Mouse (Mus musculus): ENCODE measurements around the gene Creb3l2. TPM values are rescaled to one million over a fixed set of nuclear protein-coding genes. Genes with fewer than 3 reads are reported as not detected.

Gene Creb3l2
- polyA plus RNA-seq, 1 experiment: 24.1 TPM

DNA sequence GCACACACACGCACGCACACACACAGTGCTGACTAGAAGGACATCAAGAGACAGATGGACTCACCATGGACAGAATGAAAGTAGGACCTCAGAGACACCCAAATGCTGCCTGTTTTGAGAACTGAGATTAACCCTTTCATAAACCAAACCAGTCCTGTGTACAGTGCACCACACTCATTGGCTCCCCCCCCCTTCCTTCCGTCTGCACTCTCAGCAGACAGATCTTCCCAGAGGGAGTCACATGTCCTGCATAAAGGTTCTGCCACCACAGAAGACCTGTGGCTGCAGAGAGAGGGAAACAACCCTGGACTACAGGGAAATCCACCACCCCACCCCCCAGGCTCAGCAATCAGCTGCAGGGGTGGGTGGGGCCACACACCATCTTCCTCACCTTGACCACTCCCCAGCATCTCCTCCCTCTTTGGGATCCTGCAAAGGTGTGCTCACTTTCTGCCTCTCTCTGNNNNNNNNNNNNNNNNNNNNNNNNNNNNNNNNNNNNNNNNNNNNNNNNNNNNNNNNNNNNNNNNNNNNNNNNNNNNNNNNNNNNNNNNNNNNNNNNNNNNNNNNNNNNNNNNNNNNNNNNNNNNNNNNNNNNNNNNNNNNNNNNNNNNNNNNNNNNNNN is 12.0 kb downstream of the Creb3l2 start:
- H3K4me3 ChIP-seq (replicated peaks; ENCODE audit: extremely low read depth, low read depth, low read length): no peak overlapping the region
- DNase-seq: no peak
- WGBS: 76% methylated on average over 3 of the region's 3 CpGs
- no peak for TF ChIP-seq CTCF (IDR thresholded peaks at IDR 0.05; ENCODE audit: insufficient read depth, low read length)
- no peak for TF ChIP-seq POLR2A (IDR thresholded peaks at IDR 0.05; ENCODE audit: borderline replicate concordance, extremely low read depth, low read depth, low read length)
- H3K4me1 ChIP-seq (ENCODE audit: control insufficient read depth, insufficient read depth, low read length): peaks cover 34% of the 10 kb centered on the region

DNA sequence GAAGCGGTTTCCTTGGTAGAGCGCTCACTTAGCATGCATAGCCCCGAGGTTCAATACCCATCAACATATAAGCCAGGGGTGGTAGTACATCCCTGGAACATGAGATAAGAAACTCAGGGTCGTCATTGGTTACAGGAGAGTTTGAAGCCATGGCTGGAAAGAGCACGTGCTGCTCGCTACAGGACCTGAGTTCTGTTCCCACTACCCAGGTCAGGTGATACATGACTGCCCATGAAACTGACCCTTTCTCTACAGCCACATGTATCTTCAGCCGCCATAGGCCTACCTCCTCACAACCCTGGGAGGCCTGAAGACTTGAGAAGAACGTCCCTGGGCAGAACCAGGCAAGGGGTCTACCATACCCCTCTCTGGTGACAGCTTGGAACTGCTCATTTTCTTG is 13.0 kb downstream of the Creb3l2 start:
- H3K4me3 ChIP-seq (replicated peaks; ENCODE audit: extremely low read depth, low read depth, low read length): no peak overlapping the region
- peaks cover 40% of the 10 kb centered on the region for H3K4me1 ChIP-seq (ENCODE audit: control insufficient read depth, insufficient read depth, low read length)
- TF ChIP-seq CTCF (IDR thresholded peaks at IDR 0.05; ENCODE audit: insufficient read depth, low read length) (no peak), POLR2A (IDR thresholded peaks at IDR 0.05; ENCODE audit: borderline replicate concordance, extremely low read depth, low read depth, low read length) (no peak)
- DNase-seq: no peak
- WGBS: 82% methylated on average over 8 of the region's 8 CpGs

DNA sequence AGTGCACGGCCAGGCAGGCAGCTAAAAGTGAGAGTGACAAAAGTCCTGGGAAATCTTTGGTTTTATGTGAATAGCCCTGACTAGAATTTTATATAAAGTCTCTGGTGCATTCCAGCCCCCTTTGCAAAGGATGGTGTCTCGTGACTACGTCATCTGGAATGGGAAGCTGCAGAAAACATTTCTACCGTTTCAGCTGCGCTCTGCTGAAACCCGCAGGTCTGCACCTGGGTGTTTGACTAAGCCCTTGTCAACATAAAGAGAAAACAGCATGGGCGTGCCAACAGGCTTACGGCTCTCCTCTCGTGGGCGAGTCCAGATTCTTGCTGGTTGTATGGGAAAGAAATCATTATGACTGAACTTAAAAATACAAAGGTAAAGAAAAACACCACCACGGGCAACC is 13.9 kb downstream of the Creb3l2 start:
- 71% methylated on average over 11 of the region's 11 CpGs for WGBS
- TF ChIP-seq POLR2A (IDR thresholded peaks at IDR 0.05; ENCODE audit: borderline replicate concordance, extremely low read depth, low read depth, low read length) (no peak), CTCF (IDR thresholded peaks at IDR 0.05; ENCODE audit: insufficient read depth, low read length) (no peak)
- peaks cover 41% of the 10 kb centered on the region for H3K4me1 ChIP-seq (ENCODE audit: control insufficient read depth, insufficient read depth, low read length)
- DNase-seq: no peak
- no peak overlapping the region for H3K4me3 ChIP-seq (replicated peaks; ENCODE audit: extremely low read depth, low read depth, low read length)

DNA sequence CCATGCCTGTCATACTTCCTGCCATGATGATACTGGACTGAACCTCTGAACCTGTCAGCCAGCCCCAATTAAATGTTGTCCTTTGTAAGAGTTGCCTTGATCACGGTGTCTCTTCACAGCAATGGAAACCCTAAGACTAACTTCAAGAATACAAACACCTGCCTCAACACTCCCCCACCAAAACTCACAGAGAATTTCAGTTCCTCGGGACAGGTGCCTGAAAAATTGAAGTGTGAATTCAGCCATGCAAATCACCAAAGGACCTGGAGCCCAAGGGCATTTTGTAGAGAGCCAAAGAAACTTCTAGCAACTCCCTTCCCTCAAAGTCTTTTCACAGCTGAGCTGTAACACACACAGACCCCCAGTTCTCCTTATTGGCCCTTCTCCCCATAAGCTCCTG is 15.3 kb downstream of the Creb3l2 start:
- 82% methylated on average over 2 of the region's 2 CpGs for WGBS
- peaks cover 41% of the 10 kb centered on the region for H3K4me1 ChIP-seq (ENCODE audit: control insufficient read depth, insufficient read depth, low read length)
- no peak for TF ChIP-seq POLR2A (IDR thresholded peaks at IDR 0.05; ENCODE audit: borderline replicate concordance, extremely low read depth, low read depth, low read length)
- no peak for TF ChIP-seq CTCF (IDR thresholded peaks at IDR 0.05; ENCODE audit: insufficient read depth, low read length)
- H3K4me3 ChIP-seq (replicated peaks; ENCODE audit: extremely low read depth, low read depth, low read length): no peak overlapping the region
- DNase-seq: no peak

DNA sequence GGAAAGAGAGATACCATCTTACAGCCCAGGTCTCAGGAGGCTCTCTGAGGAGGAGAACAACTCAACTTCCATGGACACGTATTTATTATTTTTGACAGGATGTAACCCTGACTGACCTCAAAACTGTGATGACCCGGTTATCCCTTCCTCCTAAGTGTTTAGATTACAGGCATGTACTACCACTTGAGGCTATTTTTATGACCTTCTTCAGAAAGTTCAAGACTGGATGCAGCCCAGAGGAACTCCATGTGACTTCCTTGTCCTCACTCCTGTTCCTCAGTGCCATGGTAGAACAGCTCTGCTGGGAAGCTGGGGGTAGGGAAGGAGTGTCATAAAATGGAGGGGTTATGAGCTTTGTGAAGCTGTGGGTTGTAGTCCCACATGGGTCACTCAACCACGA is 16.1 kb downstream of the Creb3l2 start:
- Histone ChIP-seq H3K4me3 (replicated peaks; ENCODE audit: extremely low read depth, low read depth, low read length) (no peak overlapping the region), H3K4me1 (ENCODE audit: control insufficient read depth, insufficient read depth, low read length) (peaks cover 35% of the 10 kb centered on the region)
- TF ChIP-seq POLR2A (IDR thresholded peaks at IDR 0.05; ENCODE audit: borderline replicate concordance, extremely low read depth, low read depth, low read length) (no peak), CTCF (IDR thresholded peaks at IDR 0.05; ENCODE audit: insufficient read depth, low read length) (no peak)
- WGBS: 26% methylated on average over 3 of the region's 3 CpGs
- DNase-seq: no peak

DNA sequence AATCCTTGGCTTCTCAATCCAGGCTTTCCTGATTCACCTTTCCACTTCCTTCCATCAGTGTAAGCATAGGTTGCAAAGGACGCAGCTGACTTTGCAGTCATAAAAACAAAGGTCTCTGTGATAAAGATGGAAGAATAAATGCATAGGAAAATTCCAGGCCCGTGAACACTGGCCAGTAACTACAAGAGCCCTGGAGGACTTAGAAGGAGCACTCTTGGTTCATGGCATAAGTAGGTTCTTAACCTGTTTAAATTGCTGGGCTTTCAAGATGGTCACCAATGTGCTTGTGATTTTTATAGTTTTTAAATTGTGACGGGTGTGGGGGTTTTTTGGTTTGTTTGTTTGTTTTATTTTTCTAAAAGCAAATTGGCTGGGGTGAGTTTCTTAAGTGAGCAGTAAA is 16.9 kb downstream of the Creb3l2 start:
- no peak for TF ChIP-seq CTCF (IDR thresholded peaks at IDR 0.05; ENCODE audit: insufficient read depth, low read length)
- TF ChIP-seq POLR2A (IDR thresholded peaks at IDR 0.05; ENCODE audit: borderline replicate concordance, extremely low read depth, low read depth, low read length): no peak
- no peak for DNase-seq
- H3K4me1 ChIP-seq (ENCODE audit: control insufficient read depth, insufficient read depth, low read length): peaks cover 31% of the 10 kb centered on the region
- WGBS: 58% methylated on average over 3 of the region's 3 CpGs
- H3K4me3 ChIP-seq (replicated peaks; ENCODE audit: extremely low read depth, low read depth, low read length): no peak overlapping the region

DNA sequence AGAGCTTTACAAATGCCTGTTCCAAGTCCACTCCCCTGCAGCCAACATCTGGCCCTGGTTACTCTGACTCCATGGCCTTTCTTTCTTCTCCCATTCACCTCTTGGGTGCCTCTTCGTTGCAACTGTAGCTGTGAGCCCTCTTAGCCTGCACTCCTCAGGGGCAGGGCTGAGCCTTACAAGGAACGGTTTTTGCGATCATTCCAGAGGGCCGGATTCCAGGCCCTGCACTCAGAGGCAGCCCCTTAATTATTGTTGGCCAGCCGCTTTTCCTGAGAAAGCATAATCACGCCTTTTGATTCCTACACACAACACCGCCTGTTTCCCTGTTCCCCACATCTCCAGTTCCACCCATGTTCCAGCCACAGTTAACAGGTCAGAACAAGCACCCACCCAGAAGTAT is 17.6 kb downstream of the Creb3l2 start:
- no peak overlapping the region for H3K4me3 ChIP-seq (replicated peaks; ENCODE audit: extremely low read depth, low read depth, low read length)
- WGBS: 19% methylated on average over 7 of the region's 7 CpGs
- peaks cover 33% of the 10 kb centered on the region for H3K4me1 ChIP-seq (ENCODE audit: control insufficient read depth, insufficient read depth, low read length)
- no peak for TF ChIP-seq POLR2A (IDR thresholded peaks at IDR 0.05; ENCODE audit: borderline replicate concordance, extremely low read depth, low read depth, low read length)
- TF ChIP-seq CTCF (IDR thresholded peaks at IDR 0.05; ENCODE audit: insufficient read depth, low read length): no peak
- no peak for DNase-seq

DNA sequence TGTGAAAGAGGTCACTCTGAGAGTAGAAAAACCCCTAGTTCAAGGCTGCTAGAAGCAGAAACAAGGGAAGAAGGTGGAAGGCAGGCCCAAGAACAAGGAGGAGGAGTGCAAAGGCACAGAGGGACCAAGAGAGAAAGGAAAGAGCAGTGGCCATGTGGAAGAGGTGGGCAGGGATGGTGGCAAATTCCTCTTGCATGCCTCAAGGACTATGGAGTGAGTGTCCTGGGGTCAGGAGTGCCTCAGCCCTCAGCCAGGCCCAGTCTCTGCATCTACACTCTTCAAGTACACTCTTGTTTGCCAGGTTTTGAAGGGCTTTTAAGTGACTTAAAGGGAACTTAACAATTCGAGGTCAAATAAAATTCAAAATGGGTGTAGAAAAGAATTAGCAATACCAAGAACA is 18.6 kb downstream of the Creb3l2 start:
- Histone ChIP-seq H3K4me1 (ENCODE audit: control insufficient read depth, insufficient read depth, low read length) (peaks cover 39% of the 10 kb centered on the region), H3K4me3 (replicated peaks; ENCODE audit: extremely low read depth, low read depth, low read length) (no peak overlapping the region)
- WGBS: 56% methylated on average over 1 of the region's 1 CpGs
- peak; percentile 62 for DNase-seq
- no peak for TF ChIP-seq CTCF (IDR thresholded peaks at IDR 0.05; ENCODE audit: insufficient read depth, low read length)
- no peak for TF ChIP-seq POLR2A (IDR thresholded peaks at IDR 0.05; ENCODE audit: borderline replicate concordance, extremely low read depth, low read depth, low read length)

DNA sequence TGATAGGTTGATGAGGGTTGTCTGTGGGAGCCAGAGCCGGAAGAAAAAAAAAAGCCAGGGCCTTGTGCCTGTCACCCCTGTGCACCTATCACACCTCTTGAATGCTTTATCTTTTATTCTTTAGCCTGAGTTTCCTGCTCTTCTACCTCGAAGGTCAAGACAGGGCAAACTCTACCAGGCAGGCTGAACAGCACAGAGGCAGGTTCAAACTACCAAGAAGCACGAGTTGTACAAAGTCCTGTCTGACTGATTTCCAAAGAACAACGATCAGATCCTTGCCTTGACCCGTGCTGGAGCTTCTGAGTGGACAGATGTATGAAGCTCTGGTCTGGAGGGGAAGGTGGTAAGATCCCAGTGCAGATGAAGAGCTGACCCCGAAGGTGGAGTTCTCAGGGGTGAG is 20.8 kb downstream of the Creb3l2 start:
- peaks cover 36% of the 10 kb centered on the region for H3K4me1 ChIP-seq (ENCODE audit: control insufficient read depth, insufficient read depth, low read length)
- whole genome bisulfite sequencing: 73% methylated on average over 6 of the region's 6 CpGs

DNA sequence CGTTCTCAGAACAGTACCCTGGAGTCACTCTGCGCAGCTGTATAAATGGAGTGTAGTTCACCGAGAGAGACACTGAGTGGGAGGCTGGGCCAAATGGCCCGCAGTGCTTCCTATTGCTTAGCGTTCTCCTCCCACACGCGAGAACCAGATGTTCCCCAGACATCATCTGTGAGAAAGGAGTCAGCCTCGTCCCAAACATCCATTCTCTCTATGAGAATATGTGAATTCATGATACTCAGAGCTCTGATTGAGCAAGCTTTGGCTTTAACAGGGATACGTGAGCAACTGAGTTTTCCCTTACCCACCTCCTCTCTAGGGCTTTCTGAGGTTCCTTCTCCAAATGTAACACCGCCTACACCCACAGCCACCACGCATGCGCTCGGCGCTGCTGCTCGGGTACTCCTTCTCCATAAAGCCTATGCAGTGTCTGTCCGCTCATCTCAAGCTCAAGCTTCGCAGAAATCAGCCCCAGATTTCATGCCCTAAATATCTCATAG is 22.5 kb downstream of the Creb3l2 start:
- TF ChIP-seq CTCF (IDR thresholded peaks at IDR 0.05; ENCODE audit: insufficient read depth, low read length) (no peak), POLR2A (IDR thresholded peaks at IDR 0.05; ENCODE audit: borderline replicate concordance, extremely low read depth, low read depth, low read length) (no peak)
- no peak overlapping the region for H3K4me3 ChIP-seq (replicated peaks; ENCODE audit: extremely low read depth, low read depth, low read length)
- DNase-seq: no peak
- H3K4me1 ChIP-seq (ENCODE audit: control insufficient read depth, insufficient read depth, low read length): peaks cover 30% of the 10 kb centered on the region
- 62% methylated on average over 17 of the region's 17 CpGs for WGBS

More for the DNA sequence above, 20.8 kb downstream of the Creb3l2 start:
- DNase-seq: no peak
- TF ChIP-seq CTCF (IDR thresholded peaks at IDR 0.05; ENCODE audit: insufficient read depth, low read length) (no peak), POLR2A (IDR thresholded peaks at IDR 0.05; ENCODE audit: borderline replicate concordance, extremely low read depth, low read depth, low read length) (no peak)
- no peak overlapping the region for H3K4me3 ChIP-seq (replicated peaks; ENCODE audit: extremely low read depth, low read depth, low read length)
